Mouse (Mus musculus): ENCODE results near the gene Scube1.

Scube1 gene

DNA sequence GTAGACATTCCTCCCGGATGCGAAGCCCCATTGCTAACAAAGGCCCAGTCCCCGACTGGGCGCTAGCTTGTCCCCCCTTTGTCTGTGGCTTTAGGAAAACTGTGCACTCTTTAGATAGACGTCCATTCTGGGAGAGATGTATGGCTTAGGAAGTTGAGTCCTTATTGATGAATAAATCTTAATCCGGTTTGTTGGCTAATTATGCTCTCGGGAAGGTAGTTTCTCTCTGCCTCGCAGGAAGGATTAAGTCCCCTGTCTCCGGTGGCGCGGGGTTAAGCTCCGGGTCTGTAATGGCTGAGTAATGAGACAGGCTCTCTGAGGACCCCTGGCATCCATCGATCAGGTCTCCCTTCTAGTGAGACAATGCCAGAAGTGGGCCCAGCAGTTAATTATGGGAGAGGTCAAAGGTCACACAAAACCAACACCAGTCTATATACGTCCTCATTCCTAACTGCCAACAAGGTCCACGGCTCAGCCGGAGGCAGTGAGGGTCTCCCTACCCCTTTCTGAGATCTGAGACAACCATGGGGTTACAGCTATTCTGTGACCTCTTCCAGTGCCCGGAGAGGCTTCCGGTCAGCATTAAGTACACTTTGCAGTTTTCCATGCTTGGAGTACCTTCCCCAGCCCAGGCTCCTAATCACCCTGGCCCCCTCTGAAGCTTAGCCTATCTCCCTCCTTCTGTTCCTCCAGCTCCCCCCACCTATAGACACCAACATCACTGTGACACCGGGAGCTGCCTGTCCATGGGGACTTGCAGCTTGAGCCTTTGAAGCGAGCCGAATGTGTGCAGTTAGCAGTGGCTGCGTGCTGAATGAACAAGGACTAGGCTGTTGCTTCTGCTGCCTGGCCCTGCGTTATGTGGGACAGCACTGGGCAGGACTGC is 14.7 kb downstream of the Scube1 start:
- DNase-seq = no peak

GRCm38 (mm10) chr15:83706528-83707199 is 18.2 kb downstream of the Scube1 start:
- DNase-seq = no peak

DNA sequence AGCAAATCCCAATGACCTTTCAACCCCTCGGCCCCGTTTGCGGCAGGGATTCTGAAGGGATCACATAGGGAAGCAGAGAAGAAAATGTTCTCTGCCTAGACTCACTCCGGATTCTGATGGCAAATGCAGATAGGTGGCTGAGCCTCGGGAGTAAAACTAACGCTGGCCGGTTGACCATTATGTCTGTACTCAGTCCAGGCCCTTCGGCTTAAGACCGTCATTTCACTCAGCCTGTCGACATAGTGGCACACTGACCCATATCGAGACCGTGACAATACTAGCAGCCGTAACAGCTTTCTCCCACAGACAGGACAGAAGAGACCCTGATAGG is 24.3 kb downstream of the Scube1 start:
- DNase-seq = no peak

- DNase-seq = no peak
Measured at GRCm38 (mm10) chr15:83699834-83700592, 24.8 kb downstream of the Scube1 start.

- no peak for DNase-seq
Measured at GRCm38 (mm10) chr15:83699132-83699833, 25.5 kb downstream of the Scube1 start.

DNA sequence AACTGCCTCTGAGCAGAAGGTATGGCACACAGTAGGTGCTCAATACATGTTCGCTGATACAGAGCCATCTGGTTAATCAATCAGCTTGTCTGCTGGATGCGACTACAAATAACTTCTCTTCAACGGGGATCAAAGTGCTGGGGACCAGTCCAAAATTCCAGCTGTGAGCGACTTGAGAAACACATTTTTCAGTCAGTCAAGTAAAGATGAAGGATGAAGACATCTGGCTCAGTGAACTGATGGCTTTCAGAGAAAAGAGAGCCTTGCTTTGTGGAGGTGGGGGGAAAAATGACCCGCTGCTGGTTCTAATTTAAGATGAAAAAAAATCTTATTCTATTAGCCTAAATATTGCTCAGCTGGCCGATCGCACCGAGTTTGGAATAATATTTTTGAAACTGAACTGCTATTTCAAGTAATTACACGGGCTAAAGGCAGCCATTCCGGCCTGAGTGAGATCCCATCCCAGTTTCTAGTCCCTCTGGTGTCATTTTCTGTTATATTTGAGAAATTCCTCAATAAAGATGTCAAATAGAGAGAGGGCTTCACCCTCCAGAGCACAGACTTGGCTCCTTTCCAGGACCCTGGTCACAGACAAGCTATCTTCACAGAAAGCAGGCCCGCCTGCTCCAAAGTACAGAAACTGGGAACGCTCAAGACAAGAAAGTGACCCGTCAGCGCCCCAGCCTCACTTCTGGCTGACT is 28.0 kb downstream of the Scube1 start:
- peak; percentile 62 to 73 for DNase-seq

GRCm38 (mm10) chr15:83695159-83695558 is 29.7 kb downstream of the Scube1 start:
- no peak for DNase-seq

- no peak for DNase-seq
Measured at GRCm38 (mm10) chr15:83691901-83692361, 32.9 kb downstream of the Scube1 start.

DNA sequence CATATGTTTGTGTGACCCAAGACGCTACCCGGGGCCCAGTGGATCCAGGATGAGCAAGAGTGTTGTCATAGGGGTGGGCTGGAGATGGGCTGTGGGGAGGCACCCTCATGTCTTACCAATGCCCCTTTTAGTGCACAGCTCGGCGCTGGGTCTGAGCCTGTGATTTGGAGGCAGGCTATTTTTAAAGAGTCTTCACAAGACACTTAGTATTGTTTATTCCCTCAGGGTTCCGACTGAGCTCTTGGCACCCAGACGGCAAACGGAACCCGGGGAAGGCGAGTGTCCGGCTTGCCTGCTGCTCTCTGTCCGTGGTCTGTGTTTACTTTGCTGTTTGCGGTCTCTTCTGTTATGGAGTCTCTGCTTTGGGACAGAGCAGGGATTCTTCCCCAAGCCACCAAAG is 34.9 kb downstream of the Scube1 start:
- DNase-seq = no peak

DNA sequence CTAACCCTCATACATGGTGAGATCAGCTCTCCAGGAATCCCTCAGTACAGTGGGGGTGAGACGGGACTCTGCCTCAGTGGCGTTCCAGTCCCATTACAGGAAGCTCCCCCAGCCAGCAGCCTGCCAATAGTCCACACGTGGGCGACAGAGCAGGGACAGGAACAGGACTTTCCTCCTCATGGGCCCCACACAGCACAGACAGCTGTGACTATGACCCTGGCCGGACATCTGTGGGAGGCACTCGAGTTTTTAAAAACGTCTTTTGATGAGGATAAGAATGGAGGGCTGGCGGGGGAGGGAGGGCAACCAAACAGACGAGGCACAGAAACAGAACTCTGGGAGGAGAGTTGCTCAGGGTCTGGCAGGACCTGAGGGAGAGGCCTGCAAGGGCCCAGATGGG is 38.2 kb downstream of the Scube1 start:
- DNase-seq = no peak

- DNase-seq = no peak
Measured at GRCm38 (mm10) chr15:83685950-83686349, 38.9 kb downstream of the Scube1 start.

- no peak for DNase-seq
Measured at GRCm38 (mm10) chr15:83683051-83683561, 41.7 kb downstream of the Scube1 start.

GRCm38 (mm10) chr15:83680300-83680699 is 44.5 kb downstream of the Scube1 start:
- DNase-seq = no peak

DNA sequence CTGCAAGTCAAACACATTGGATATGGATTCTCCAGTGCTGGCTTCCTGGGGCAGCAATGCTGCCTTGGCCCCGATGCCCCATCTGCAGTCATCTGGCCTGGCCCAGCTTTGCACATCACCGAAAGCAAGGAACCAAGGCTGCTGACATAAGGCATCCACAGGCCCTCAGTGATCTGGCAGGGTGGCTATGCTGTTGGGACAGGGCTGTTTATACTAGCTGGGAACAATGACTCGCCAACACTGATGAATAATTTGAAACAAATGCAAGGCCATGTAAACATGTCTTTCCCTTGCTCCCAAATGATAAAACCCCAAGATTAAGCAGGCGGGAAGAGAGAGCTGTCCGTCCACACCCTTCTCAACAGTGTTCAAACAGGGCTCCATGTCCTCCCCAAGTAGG is 45.1 kb downstream of the Scube1 start:
- no peak for DNase-seq

- no peak for DNase-seq
Measured at GRCm38 (mm10) chr15:83678606-83679005, 46.2 kb downstream of the Scube1 start.

GRCm38 (mm10) chr15:83678089-83678488 is 46.7 kb downstream of the Scube1 start:
- DNase-seq = no peak

DNA sequence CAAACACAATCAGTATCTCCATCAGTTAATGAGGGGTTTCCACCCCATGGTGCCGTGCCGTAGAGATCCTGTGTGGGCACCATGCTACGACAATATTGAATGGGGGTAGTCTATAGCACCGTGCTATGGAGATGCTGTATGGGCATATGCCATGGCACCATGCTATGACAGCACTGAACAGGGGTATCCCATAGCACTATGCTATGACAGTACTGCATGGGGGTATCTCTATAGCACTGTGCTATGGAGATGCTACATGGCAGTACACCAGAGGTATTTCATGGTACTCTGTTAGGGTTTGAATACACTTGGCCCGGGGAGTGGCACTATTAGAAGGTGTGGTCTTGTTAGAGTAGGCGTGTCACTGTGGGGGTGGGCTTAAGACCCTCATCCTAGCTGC is 47.7 kb downstream of the Scube1 start:
- no peak for DNase-seq

DNA sequence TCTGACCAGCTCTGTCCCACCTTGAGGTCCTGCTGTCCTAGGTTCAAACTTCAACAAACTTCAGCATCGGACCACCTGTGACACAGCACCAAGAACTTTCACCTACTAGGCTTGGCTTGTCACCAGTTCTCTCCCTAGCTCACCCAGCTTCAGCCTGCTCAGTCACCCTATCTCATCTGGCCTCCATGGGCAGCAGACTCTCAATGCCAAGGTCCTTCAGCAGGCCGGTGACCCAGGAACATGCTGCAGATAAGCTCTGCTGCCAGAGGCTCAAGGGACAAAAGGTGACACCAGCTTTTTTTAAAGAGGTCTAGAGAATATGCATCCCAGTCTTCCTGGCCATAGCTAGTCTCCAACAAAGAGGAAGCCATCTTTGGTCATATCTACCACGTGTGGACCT is 48.5 kb downstream of the Scube1 start:
- DNase-seq = no peak

- no peak for DNase-seq
Measured at GRCm38 (mm10) chr15:83673621-83674020, 51.2 kb downstream of the Scube1 start.

GRCm38 (mm10) chr15:83667501-83667900 is 57.3 kb downstream of the Scube1 start:
- no peak for DNase-seq

- no peak for DNase-seq
Measured at GRCm38 (mm10) chr15:83666418-83666817, 58.4 kb downstream of the Scube1 start.

GRCm38 (mm10) chr15:83665993-83666392 is 58.8 kb downstream of the Scube1 start:
- no peak for DNase-seq
